Mouse (Mus musculus) lung, adult 2 months (tissue): ENCODE data around the gene Gm21915.

ENCODE experiments used
- CTCF ChIP-seq: fragments of 200-500 bp; IDR thresholded peaks from 2 replicates; pipeline ENCODE4 v1.5.1; 2011; ENCODE audit warnings: mild to moderate bottlenecking, low read length, control low read depth; ENCODE audit not compliant: insufficient read depth
- POLR2A ChIP-seq: fragments of 200-500 bp; IDR thresholded peaks from 2 replicates; pipeline ENCODE4 v1.6.1; 2011; ENCODE audit warnings: low read depth, mild to moderate bottlenecking, control low read depth, low read length, borderline replicate concordance; ENCODE audit errors: extremely low read depth

GRCm38 (mm10) chr9:40693026-40693425 lies 22.6 kb downstream of the Gm21915 start:
- TF ChIP-seq CTCF: no peak
- no peak for TF ChIP-seq POLR2A
